Mouse (Mus musculus): ENCODE measurements around the gene Clec16a.

DNA sequence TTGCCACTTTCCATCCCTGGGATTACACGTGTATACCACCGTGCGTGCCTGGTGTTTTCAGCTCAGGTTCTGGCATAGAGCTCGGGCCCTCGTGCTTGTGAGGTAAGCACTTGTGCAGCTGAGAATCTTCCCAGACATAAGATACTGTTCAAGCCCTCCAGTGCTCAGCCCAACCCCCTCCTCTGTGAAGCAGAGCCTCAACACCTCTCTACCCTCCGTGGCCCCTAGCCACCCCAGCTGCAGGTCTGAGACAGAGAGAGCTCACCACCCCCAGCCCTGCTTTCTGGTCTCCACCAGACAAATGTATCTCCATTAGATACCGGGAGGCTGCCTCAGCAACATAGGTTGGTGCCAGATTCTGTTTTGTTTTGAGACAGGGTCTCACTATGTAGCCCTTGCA lies 204.1 kb downstream of the Clec16a start:
- TF ChIP-seq CTCF (IDR thresholded peaks at IDR 0.05; ENCODE audit: borderline replicate concordance, insufficient read depth, low read length), result no peak
- TF ChIP-seq POLR2A (IDR thresholded peaks at IDR 0.05; ENCODE audit: low read depth, low read length), result no peak
